Mouse (Mus musculus) ES-E14 (cell line): ENCODE measurements around the gene Draxin. TPM values are rescaled to one million over a fixed set of nuclear protein-coding genes. Genes with fewer than 3 reads are reported as not detected.

Source experiments
- DNase-seq: peaks from one replicate; pipeline ENCODE4 v3.0.0-alpha.2; 2013; ENCODE audit warnings: low read depth, low spot score
- H3K27ac ChIP-seq: 2 replicates; pipeline ENCODE4 v1.5.1; 2012; ENCODE audit warnings: low read depth, mild to moderate bottlenecking, low read length, moderate library complexity, mixed read lengths; ENCODE audit not compliant: poor library complexity, insufficient read depth, severe bottlenecking
- H3K36me3 ChIP-seq: 2 replicates; pipeline ENCODE4 v1.6.1; 2012; ENCODE audit warnings: mild to moderate bottlenecking, low read length, moderate library complexity, mixed read lengths; ENCODE audit not compliant: control insufficient read depth, poor library complexity, insufficient read depth, severe bottlenecking
- H3K4me1 ChIP-seq, 2 experiments: fragments of 150-350 bp in 1 of 2; sonication (generic) in 1 of 2; 2 replicates each; pipeline ENCODE4 v1.6.1; 2012; ENCODE audit warnings: low read length in 2 of 2, mild to moderate bottlenecking in 1 of 2, mixed read lengths in 1 of 2; ENCODE audit not compliant: control insufficient read depth in 2 of 2, insufficient read depth in 2 of 2, poor library complexity in 1 of 2
- H3K4me3 ChIP-seq, 2 experiments: fragments of 150-350 bp in 1 of 2; sonication (generic) in 1 of 2; 2 replicates each; pipeline ENCODE4 v1.5.1; 2012; ENCODE audit warnings: low read length in 2 of 2, low read depth in 1 of 2, mild to moderate bottlenecking in 1 of 2, mixed read lengths in 1 of 2; ENCODE audit not compliant: insufficient read depth in 1 of 2, poor library complexity in 1 of 2, severe bottlenecking in 1 of 2
- H3K9ac ChIP-seq: 2 replicates; pipeline ENCODE4 v1.6.1; 2012; ENCODE audit warnings: low read depth, mild to moderate bottlenecking, low read length, mixed read lengths; ENCODE audit not compliant: poor library complexity, insufficient read depth, severe bottlenecking
- H3K9me3 ChIP-seq: fragments of 150-350 bp; sonication (generic); 2 replicates; pipeline ENCODE4 v1.6.1; 2012; ENCODE audit warnings: low read depth, mild to moderate bottlenecking, low read length; ENCODE audit not compliant: control insufficient read depth, insufficient read depth
- CHD2 ChIP-seq: IDR thresholded peaks from 2 replicates; pipeline ENCODE4 v1.6.1; 2014; ENCODE audit warnings: mild to moderate bottlenecking, low read depth, low read length, inconsistent platforms
- HCFC1 ChIP-seq: IDR thresholded peaks from 2 replicates; pipeline ENCODE4 v1.6.1; 2012; ENCODE audit warnings: low read length, inconsistent platforms, borderline replicate concordance; ENCODE audit not compliant: insufficient read depth
- MAFK ChIP-seq: IDR thresholded peaks from 2 replicates; pipeline ENCODE4 v1.6.1; 2014; ENCODE audit warnings: mild to moderate bottlenecking, low read depth, low read length, inconsistent platforms; ENCODE audit not compliant: insufficient read depth
- ZC3H11A ChIP-seq: IDR thresholded peaks from 2 replicates; pipeline ENCODE4 v1.6.1; 2012; ENCODE audit warnings: low read depth, mild to moderate bottlenecking, inconsistent platforms, low read length, borderline replicate concordance
- ZNF384 ChIP-seq: IDR thresholded peaks from 2 replicates; pipeline ENCODE4 v1.6.1; 2012; ENCODE audit warnings: low read depth, low read length, inconsistent platforms
- in situ Hi-C, 2 experiments: fragments of 600-800 bp; cut with MboI; formaldehyde crosslinking; loops; one replicate each; pipeline ENCODE4 v1.15.1; 2025; ENCODE audit warnings: low sequenced_read_pairs in 2 of 2, inconsistent platforms in 1 of 2; ENCODE audit not compliant: unreplicated experiment in 2 of 2
- total RNA-seq: library from RNA; depleted of rRNA; stranded (reverse); fragments of 300-350 nt; gene quantifications from 2 replicates; pipeline ENCODE4 v1.2.3, GENCODE M21; 2012

Draxin gene
- total RNA-seq, 1 experiment = 0.76 TPM

DNA sequence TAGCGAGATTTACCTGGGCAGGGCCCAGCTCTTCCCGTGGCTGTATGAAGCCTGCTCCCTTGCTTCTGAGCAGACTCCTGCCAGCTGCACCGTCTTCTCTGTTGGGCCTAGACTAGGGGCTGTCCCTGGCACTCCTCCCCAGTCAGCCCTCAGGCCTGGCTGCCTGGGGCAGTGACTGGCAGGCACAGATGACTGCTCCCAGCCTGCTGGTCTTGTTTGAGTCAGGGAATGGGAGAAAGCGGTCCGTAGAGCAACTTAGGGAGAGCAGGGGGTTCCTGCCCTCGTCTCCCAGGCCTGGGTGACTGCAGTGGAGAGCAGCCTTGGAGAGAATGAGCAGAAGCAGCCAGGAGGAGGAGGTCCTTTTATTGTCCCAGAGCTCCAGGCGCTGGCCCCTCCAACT, 74.3 kb downstream of the Draxin start:
- in situ Hi-C loops = no loop called here
- H3K27ac ChIP-seq = no peak overlapping the region
- no peak overlapping the region for H3K4me3 ChIP-seq
- H3K4me1 ChIP-seq = peaks cover 0 to under 1% of the 10 kb centered on the region in 2 experiments; a peak in 1 of 4 replicates
- no peaks in the 10 kb centered on the region for H3K9me3 ChIP-seq
- DNase-seq = no peak
- TF ChIP-seq CHD2 (no peak), ZC3H11A (no peak), MAFK (no peak), ZNF384 (no peak), HCFC1 (no peak)
- no peak overlapping the region for H3K9ac ChIP-seq
- peaks cover 55% of the 10 kb centered on the region for H3K36me3 ChIP-seq

DNA sequence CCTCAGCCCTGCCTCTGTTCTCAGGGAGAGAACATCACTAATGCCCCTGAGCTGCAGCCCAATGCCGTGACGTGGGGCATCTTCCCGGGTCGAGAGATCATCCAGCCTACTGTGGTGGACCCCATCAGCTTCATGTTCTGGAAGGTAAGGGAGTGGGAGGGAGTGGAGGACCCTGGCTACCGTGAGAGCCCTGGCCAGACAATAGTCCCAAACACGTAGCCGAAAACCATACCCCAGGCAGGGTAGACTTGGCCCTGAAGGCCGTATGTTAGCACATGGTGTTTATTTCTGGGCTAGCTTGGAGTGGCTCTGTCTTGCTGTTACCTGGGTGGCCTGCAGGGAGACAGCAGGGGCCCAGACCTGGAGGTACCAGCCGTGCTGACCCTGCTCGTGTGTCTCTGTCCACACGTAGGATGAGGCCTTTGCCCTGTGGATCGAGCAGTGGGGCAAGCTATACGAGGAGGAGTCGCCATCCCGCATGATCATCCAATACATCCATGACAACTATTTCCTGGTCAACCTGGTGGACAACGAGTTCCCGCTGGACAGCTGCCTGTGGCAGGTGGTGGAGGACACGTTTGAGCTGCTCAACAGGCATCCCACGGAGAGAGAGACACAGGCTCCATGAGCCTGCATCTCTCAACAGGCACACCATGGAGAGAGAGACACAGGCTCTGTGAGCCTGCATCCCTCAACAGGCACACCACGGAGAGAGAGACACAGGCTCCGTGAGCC, 75.4 kb downstream of the Draxin start:
- no peak for DNase-seq
- Histone ChIP-seq H3K36me3 (peaks cover 58% of the 10 kb centered on the region), H3K9ac (no peak overlapping the region), H3K9me3 (no peaks in the 10 kb centered on the region), H3K4me3 (no peak overlapping the region), H3K27ac (no peak overlapping the region), H3K4me1 (peaks cover 2% of the 10 kb centered on the region in 2 experiments; a peak in 1 of 4 replicates)
- no peak for TF ChIP-seq ZC3H11A
- TF ChIP-seq MAFK = no peak
- no peak for TF ChIP-seq CHD2
- no peak for TF ChIP-seq ZNF384
- no peak for TF ChIP-seq HCFC1
- in situ Hi-C loops = no loop called here

DNA sequence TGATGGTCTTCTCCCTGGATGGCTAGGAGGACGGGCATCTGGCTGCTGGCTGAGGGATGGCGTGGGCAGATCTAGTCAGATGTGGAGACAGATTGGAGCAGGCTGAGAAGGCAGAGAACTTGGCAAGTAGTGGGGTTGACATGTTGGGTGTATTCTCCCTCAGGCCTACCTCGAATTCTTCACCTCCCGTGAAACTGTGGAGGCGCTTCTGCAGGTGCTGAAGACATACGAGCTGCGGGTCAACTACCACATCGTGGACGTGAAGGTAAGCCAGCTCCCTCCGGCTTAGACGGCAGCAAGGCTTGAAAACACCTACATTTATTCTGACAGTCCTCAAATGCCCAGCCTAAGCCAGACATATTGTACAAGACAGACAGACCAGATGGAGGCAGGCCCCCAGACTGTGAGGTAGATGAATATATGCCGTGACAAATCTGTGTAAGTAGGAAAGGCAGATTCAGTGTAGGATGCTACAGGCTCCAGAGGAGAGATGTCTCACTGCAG, 77.0 kb downstream of the Draxin start:
- Histone ChIP-seq H3K4me3 (no peak overlapping the region), H3K4me1 (peaks cover 2% of the 10 kb centered on the region in 2 experiments; a peak in 1 of 4 replicates), H3K27ac (no peak overlapping the region), H3K9ac (no peak overlapping the region), H3K36me3 (peaks cover 59% of the 10 kb centered on the region), H3K9me3 (no peaks in the 10 kb centered on the region)
- in situ Hi-C loops = no loop called here
- no peak for TF ChIP-seq HCFC1
- no peak for TF ChIP-seq ZNF384
- no peak for TF ChIP-seq ZC3H11A
- TF ChIP-seq MAFK = no peak
- no peak for TF ChIP-seq CHD2
- no peak for DNase-seq

DNA sequence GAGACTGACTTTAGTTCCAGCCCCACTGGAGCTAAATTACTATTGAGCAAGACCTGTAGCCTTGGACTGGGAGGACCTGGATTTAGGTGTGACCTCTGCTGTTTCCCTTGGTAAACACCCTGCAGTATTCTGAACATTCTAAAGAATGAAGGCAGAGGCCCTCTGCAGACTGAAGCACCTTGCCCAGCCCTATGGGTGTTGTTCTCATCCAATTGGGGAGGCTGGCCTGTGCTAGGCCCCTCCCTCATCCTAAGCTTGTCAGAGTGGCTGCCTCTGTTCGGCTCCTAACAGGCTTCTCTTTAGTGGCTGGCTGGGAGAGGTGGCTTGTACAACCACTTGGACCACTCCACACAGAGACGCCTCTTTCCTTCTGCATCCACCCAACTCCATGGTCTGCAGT, 77.5 kb downstream of the Draxin start:
- in situ Hi-C loops = no loop called here
- Histone ChIP-seq H3K9ac (no peak overlapping the region), H3K36me3 (peaks cover 59% of the 10 kb centered on the region), H3K27ac (no peak overlapping the region), H3K9me3 (no peaks in the 10 kb centered on the region), H3K4me1 (peaks cover 2% of the 10 kb centered on the region in 2 experiments; a peak in 1 of 4 replicates), H3K4me3 (no peak overlapping the region)
- TF ChIP-seq CHD2 (no peak), ZNF384 (no peak), HCFC1 (no peak), ZC3H11A (no peak), MAFK (no peak)
- no peak for DNase-seq
